ENCODE assay signal across 8 mouse cellular contexts in genomic region chr7:44818751-44819235, GRCm38 (mm10). TPM values are rescaled to one million over a fixed set of nuclear protein-coding genes. Genes with fewer than 3 reads are reported as not detected.
A peak's percentile ranks its signal among the peaks of the same experiment; 100 is the strongest.
DNase-seq lines count a peak whose midpoint lies in the region; ATAC-seq and TF ChIP-seq lines count a peak whose summit lies in the region.

No protein-coding gene starts in this region.

- peak; percentile 65 to 70 for DNase-seq in layer of hippocampus, postnatal 10 days (ENCODE audit: low spot score in 2 of 2)
- DNase-seq in layer of hippocampus, adult 9-11 months, result no peak
- DNase-seq in R1 (ENCODE audit: low read depth, low spot score), result peak; percentile 55
- DNase-seq in fibroblast of lung, adult 2 months (ENCODE audit: low read depth), result peak; percentile 67
- DNase-seq in heart, postnatal 14 days, result peak; percentile 66 to 75
- DNase-seq in liver, embryonic 14.5 days (ENCODE audit: low read depth in 3 of 3, low spot score in 3 of 3), result peak in 1 of 3 experiments; percentile 22
- peak; percentile 4 for DNase-seq in ovary, adult 18-20 months (ENCODE audit: low spot score)
- no peak for DNase-seq in embryo, embryonic 9.5 days (ENCODE audit: extremely low spot score)

- no peaks in the 10 kb centered on the region for H3K27me3 ChIP-seq in liver, embryonic 14.5 days (ENCODE audit: control insufficient read depth, insufficient read depth, low read length)

- peak overlapping the region; percentile 39 to 82 for H3K4me3 ChIP-seq in liver, embryonic 14.5 days (ENCODE audit: insufficient read depth in 1 of 2, low read depth in 2 of 2, low read length in 2 of 2)

- 43% methylated on average over 6 of the region's 6 CpGs for WGBS in liver, embryonic 14.5 days (ENCODE audit: insufficient replicate concordance)

- peak overlapping the region; percentile 55 for H3K9ac ChIP-seq in liver, embryonic 14.5 days (replicated peaks)

- H3K27ac ChIP-seq in liver, embryonic 14.5 days, result peak overlapping the region; percentile 37

- H3K4me1 ChIP-seq in liver, embryonic 14.5 days (replicated peaks; ENCODE audit: control insufficient read depth in 2 of 2, insufficient read depth in 2 of 2, low read length in 1 of 2), result peaks cover 42 to 64% of the 10 kb centered on the region in 2 experiments

- no peaks in the 10 kb centered on the region for H3K9me3 ChIP-seq in liver, embryonic 14.5 days (ENCODE audit: control insufficient read depth, low read length)

- peak overlapping the region; percentile 84 for H3K4me2 ChIP-seq in liver, embryonic 14.5 days (ENCODE audit: low read depth)

- no peak for TF ChIP-seq CTCF in liver, embryonic 14.5 days (IDR thresholded peaks at IDR 0.05; ENCODE audit: low read depth)

- peak; percentile 42 for TF ChIP-seq EP300 in liver, embryonic 14.5 days (IDR thresholded peaks at IDR 0.05; ENCODE audit: low read depth)

- peaks cover 8% of the 10 kb centered on the region; the same call in 1 of the 2 replicates for H3K36me3 ChIP-seq in liver, embryonic 14.5 days (replicated peaks; ENCODE audit: control insufficient read depth, insufficient read depth, low read depth)

- intact Hi-C loops in heart, postnatal 14 days (cut with DNase I), result loop anchor here (2.0 kb wide), 1 partner anchor 74 kb away; no protein-coding TSS in a partner anchor

- no peak for ATAC-seq in liver, embryonic 14.5 days (ENCODE audit: insufficient read depth)

RNA-seq across cellular contexts. Expression of gene Atf5, which starts 2.3 kb away (rescaled TPM):
- 10 to 100 TPM; 28.0 to 29.1 TPM for total RNA-seq in layer of hippocampus, postnatal 10 days (2021)
- total RNA-seq in heart, postnatal 14 days (2021), result 10 to 100 TPM; 52.4 to 57.4 TPM
- polyA plus RNA-seq in liver, embryonic 14.5 days (2012; rRNA removed), result 33.8 and 36.4 TPM in 2 replicates
- 2.5 TPM in 2 replicates for polyA plus RNA-seq in liver, embryonic 14.5 days (2014; fragmentation: Nextera tagmentation; extraction: Ambion mirVana)

RNA-seq across cellular contexts. Expression of gene Il4i1, which starts 2.6 kb away (rescaled TPM):
- total RNA-seq in layer of hippocampus, postnatal 10 days (2021), result 1 to 10 TPM; 1.1 to 2.0 TPM
- total RNA-seq in heart, postnatal 14 days (2021), result 1 to 10 TPM in 1 of 2 experiments, under 1 TPM in 1; 0.72 to 1.1 TPM
- polyA plus RNA-seq in liver, embryonic 14.5 days (2012; rRNA removed), result 0.36 and 0.40 TPM in 2 replicates
- 0.22 and 0.52 TPM in 2 replicates for polyA plus RNA-seq in liver, embryonic 14.5 days (2014; fragmentation: Nextera tagmentation; extraction: Ambion mirVana)

RNA-seq across cellular contexts. Expression of gene Nup62, which starts 2.9 kb away (rescaled TPM):
- total RNA-seq in layer of hippocampus, postnatal 10 days (2021), result 10 to 100 TPM; 34.2 to 35.2 TPM
- 10 to 100 TPM; 31.6 to 33.3 TPM for total RNA-seq in heart, postnatal 14 days (2021)
- 44.8 and 50.2 TPM in 2 replicates for polyA plus RNA-seq in liver, embryonic 14.5 days (2012; rRNA removed)
- 31.5 and 32.8 TPM in 2 replicates for polyA plus RNA-seq in liver, embryonic 14.5 days (2014; fragmentation: Nextera tagmentation; extraction: Ambion mirVana)

RNA-seq across cellular contexts. Expression of gene Akt1s1, which starts 30.0 kb away (rescaled TPM):
- total RNA-seq in layer of hippocampus, postnatal 10 days (2021), result 10 to 100 TPM; 85.8 to 95.5 TPM
- total RNA-seq in heart, postnatal 14 days (2021), result 10 to 100 TPM; 61.1 to 63.3 TPM
- polyA plus RNA-seq in liver, embryonic 14.5 days (2012; rRNA removed), result 25.8 and 36.4 TPM in 2 replicates
- polyA plus RNA-seq in liver, embryonic 14.5 days (2014; fragmentation: Nextera tagmentation; extraction: Ambion mirVana), result 10.0 and 10.6 TPM in 2 replicates

RNA-seq across cellular contexts. Expression of gene Tbc1d17, which starts 30.1 kb away (rescaled TPM):
- total RNA-seq in layer of hippocampus, postnatal 10 days (2021), result 10 to 100 TPM; 41.2 to 53.3 TPM
- total RNA-seq in heart, postnatal 14 days (2021), result 10 to 100 TPM; 41.0 to 42.8 TPM
- polyA plus RNA-seq in liver, embryonic 14.5 days (2012; rRNA removed), result 12.9 and 16.2 TPM in 2 replicates
- polyA plus RNA-seq in liver, embryonic 14.5 days (2014; fragmentation: Nextera tagmentation; extraction: Ambion mirVana), result 18.3 and 20.2 TPM in 2 replicates

Comparison
In these comparisons a context has a peak if more than half of its experiments do, and no peak if none do; other contexts are left out.
1. DNase-seq: peak in layer of hippocampus, postnatal 10 days (2 of 2), R1 (single experiment), fibroblast of lung, adult 2 months (single experiment), heart, postnatal 14 days (2 of 2) and ovary, adult 18-20 months (single experiment); none in layer of hippocampus, adult 9-11 months (single experiment) and embryo, embryonic 9.5 days (single experiment).